Mouse (Mus musculus) forebrain, postnatal 0 days (tissue): ENCODE data around the gene Gcnt1. TPM values are rescaled to one million over a fixed set of nuclear protein-coding genes. Genes with fewer than 3 reads are reported as not detected.

Experiments
- ATAC-seq: fragments of 200-750 bp; cut with Nextera tagmentation; 2 replicates; pipeline ENCODE4 v1.8.0; 2017; ENCODE audit warnings: mild to moderate bottlenecking, moderate library complexity
- DNase-seq: peaks from one replicate; pipeline ENCODE4 v3.0.0-alpha.2; 2015
- H3K27ac ChIP-seq: fragments of 300-500 bp; sonication (generic); 2 replicates; pipeline ENCODE4 v1.5.1; 2014; ENCODE audit warnings: low read depth, mild to moderate bottlenecking, antibody characterized with exemption, low read length, moderate library complexity, mixed read lengths
- H3K27me3 ChIP-seq: fragments of 300-500 bp; sonication (generic); 2 replicates; pipeline ENCODE4 v1.6.1; 2014; ENCODE audit warnings: mild to moderate bottlenecking, low read length, mixed read lengths; ENCODE audit not compliant: insufficient read depth
- H3K36me3 ChIP-seq: fragments of 300-500 bp; sonication (generic); 2 replicates; pipeline ENCODE4 v1.6.1; 2014; ENCODE audit warnings: mild to moderate bottlenecking, moderate library complexity; ENCODE audit not compliant: insufficient read depth
- H3K4me1 ChIP-seq: fragments of 300-500 bp; sonication (generic); 2 replicates; pipeline ENCODE4 v1.6.1; 2014; ENCODE audit warnings: antibody characterized with exemption; ENCODE audit not compliant: insufficient read depth
- H3K4me2 ChIP-seq: fragments of 300-500 bp; sonication (generic); 2 replicates; pipeline ENCODE4 v1.6.1; 2014; ENCODE audit warnings: low read depth, mild to moderate bottlenecking, moderate library complexity
- H3K4me3 ChIP-seq: fragments of 300-500 bp; sonication (generic); 2 replicates; pipeline ENCODE4 v1.5.1; 2014; ENCODE audit warnings: low read depth, low read length, mixed read lengths
- H3K9ac ChIP-seq: fragments of 300-500 bp; sonication (generic); 2 replicates; pipeline ENCODE4 v1.6.1; 2014; ENCODE audit warnings: mild to moderate bottlenecking
- H3K9me3 ChIP-seq: fragments of 300-500 bp; sonication (generic); 2 replicates; pipeline ENCODE4 v1.6.1; 2016; ENCODE audit warnings: low read length
- CTCF ChIP-seq: sonication (generic); IDR thresholded peaks from 2 replicates; pipeline ENCODE4 v1.5.1; 2016; ENCODE audit warnings: antibody characterized with exemption, control low read depth, low read depth
- WGBS: fragments of 180-500 bp; shearing (Covaris S2); extraction: QIAGEN DNeasy Blood & Tissue Kit; methylation state at CpG from one replicate; pipeline ENCODE4 v1.1.7; 2014; 5-methylcytosine and 5-hydroxymethylcytosine counted together
- polyA plus RNA-seq: library from polyadenylated mRNA; unstranded; fragments of >200 nt; fragmentation: Nextera tagmentation; extraction: Ambion mirVana; gene quantifications from 2 replicates; pipeline ENCODE4 v1.2.1, GENCODE M21; 2015
- total RNA-seq: library from RNA; depleted of rRNA; stranded (reverse); fragments of >200 nt; gene quantifications from 2 replicates; pipeline ENCODE4 v1.2.3, GENCODE M21; 2014; rRNA removed

The Gcnt1 gene
- total and polyA plus RNA-seq, 2 experiments from 2014 or later = 0.84 to 2.7 TPM

DNA sequence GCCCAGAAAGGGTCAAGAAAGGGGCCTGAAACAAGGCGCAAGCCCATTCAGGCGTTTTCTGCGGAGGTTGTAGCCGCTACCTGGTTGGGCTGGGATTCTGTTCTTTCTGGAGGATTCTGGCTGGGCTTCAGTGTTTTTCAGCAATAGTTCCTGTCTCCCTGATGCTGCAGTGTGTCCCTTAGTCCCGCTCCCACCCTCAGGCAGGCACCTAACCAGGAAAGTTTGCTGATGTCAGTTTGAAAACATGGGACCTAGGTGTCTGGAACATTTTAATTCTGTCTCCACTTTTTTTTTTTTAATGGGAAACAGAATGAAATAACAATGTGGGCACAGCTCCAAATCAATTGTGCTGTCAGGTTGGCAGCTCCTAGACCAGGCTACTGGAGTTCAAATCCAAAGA lies 78.5 kb downstream of the Gcnt1 start:
- no peak for TF ChIP-seq CTCF

DNA sequence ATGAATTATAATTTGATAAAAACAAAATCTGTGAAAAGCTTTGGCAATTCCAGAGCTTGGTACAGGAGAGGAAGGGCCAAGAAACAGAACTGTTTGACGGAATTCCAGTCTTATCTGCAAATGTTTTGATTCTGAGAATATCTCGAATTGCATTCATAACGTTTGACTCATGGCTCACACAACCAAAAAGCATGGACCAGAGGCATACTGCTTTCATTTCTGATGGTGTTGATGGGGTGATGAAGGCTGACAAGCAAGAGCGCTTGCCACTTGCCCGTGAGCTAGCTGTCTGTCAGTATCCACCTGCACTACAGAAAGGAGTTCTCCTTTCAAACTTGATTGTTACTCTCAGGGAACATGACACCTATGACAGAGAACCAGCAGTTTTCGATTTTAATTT lies 83.1 kb downstream of the Gcnt1 start:
- no peak overlapping the region for H3K9ac ChIP-seq
- no peak for TF ChIP-seq CTCF
- H3K9me3 ChIP-seq = no peaks in the 10 kb centered on the region
- no peaks in the 10 kb centered on the region for H3K27me3 ChIP-seq
- H3K4me2 ChIP-seq = no peak overlapping the region
- no peak for ATAC-seq
- 72% methylated on average over 6 of the region's 6 CpGs for WGBS
- H3K27ac ChIP-seq = no peak overlapping the region
- H3K36me3 ChIP-seq = no peaks in the 10 kb centered on the region
- H3K4me1 ChIP-seq = no peaks in the 10 kb centered on the region
- no peak for DNase-seq
- H3K4me3 ChIP-seq = no peak overlapping the region

More for the DNA sequence above, 78.5 kb downstream of the Gcnt1 start:
- H3K4me2 ChIP-seq = no peak overlapping the region
- DNase-seq (no peak), ATAC-seq (no peak)
- no peaks in the 10 kb centered on the region for H3K9me3 ChIP-seq
- no peak overlapping the region for H3K4me3 ChIP-seq
- H3K9ac ChIP-seq = no peak overlapping the region
- no peaks in the 10 kb centered on the region for H3K27me3 ChIP-seq
- H3K36me3 ChIP-seq = no peaks in the 10 kb centered on the region
- WGBS = 88% methylated on average over 5 of the region's 5 CpGs
- no peak overlapping the region for H3K27ac ChIP-seq
- no peaks in the 10 kb centered on the region for H3K4me1 ChIP-seq

DNA sequence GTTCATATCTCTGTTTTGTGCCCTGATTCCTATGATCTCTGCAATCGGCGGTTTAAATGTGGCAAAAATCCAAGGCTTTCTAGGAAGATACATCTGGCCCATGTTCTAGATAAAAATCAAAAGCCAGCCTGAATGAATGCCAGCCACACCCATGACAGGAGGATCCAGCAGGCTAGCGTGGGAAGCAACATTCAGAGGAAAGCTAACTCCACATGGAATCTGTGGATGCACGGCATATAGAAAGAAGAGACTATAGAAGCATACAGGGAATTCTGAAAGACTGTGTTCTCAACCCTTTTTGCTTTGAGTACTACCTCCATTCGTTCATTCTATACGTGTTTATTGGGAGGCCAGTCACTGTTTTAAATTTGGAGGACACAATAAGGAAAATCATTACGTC lies 86.6 kb downstream of the Gcnt1 start:
- no peaks in the 10 kb centered on the region for H3K4me1 ChIP-seq
- H3K4me2 ChIP-seq = no peak overlapping the region
- H3K9ac ChIP-seq = no peak overlapping the region
- no peaks in the 10 kb centered on the region for H3K9me3 ChIP-seq
- H3K4me3 ChIP-seq = no peak overlapping the region
- H3K27me3 ChIP-seq = no peaks in the 10 kb centered on the region
- no peak for TF ChIP-seq CTCF
- H3K36me3 ChIP-seq = no peaks in the 10 kb centered on the region
- DNase-seq (no peak), ATAC-seq (no peak)
- H3K27ac ChIP-seq = no peak overlapping the region
- WGBS = 73% methylated on average over 7 of the region's 7 CpGs

DNA sequence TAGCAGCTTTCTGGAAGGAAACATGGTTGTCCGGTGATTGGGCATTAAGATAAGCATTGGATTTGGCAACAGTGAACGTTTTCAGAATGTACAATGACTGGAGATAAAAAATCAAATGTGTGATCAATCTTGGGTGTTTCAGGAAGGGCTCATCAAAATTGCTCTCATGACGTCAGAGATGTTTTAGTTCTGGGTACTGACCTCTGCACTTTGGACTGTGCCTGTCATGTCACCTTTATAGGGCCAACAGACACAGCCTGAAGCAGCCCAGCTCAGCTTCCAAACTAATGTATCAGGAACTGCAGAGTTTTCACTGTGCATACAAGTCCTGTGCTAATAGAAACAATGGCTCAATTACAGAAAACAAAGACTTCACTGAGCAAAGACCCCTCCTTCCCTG lies 89.3 kb downstream of the Gcnt1 start:
- Histone ChIP-seq H3K36me3 (no peaks in the 10 kb centered on the region), H3K27ac (no peak overlapping the region), H3K9me3 (no peaks in the 10 kb centered on the region), H3K27me3 (no peaks in the 10 kb centered on the region), H3K4me3 (no peak overlapping the region), H3K4me2 (no peak overlapping the region), H3K4me1 (no peaks in the 10 kb centered on the region), H3K9ac (no peak overlapping the region)
- TF ChIP-seq CTCF = no peak
- ATAC-seq (no peak), DNase-seq (no peak)
- WGBS = 82% methylated on average over 3 of the region's 3 CpGs

DNA sequence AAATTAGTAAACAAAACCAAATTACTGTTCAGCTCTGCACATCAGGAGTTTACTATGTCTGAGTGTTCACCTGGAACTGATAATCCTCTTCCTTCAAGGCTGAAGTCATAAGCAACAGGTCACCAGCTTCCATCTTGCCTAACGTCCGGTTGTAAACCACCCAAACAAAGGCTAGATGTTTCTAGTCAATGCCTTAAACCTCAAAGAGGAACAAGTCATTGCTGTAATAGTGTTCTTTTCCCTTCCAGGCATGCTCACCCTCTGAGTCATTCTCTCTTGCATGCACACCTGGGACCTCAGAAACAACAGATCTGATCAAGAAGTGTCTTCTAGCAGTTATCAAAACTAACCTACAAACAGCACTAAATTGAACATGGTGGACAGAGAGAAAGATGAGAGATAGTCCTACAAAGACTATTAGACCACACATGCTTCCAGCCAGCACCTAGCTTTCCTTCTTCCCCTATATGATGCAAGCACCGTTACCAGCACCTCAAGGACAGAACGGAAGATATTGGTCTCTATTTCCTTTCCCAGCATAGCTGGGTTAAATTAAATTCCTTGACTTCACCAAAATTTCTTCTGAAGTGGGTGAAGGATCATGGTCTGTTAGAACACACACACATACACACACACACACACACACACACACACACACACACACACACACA lies 94.1 kb downstream of the Gcnt1 start:
- Histone ChIP-seq H3K4me2 (no peak overlapping the region), H3K36me3 (no peaks in the 10 kb centered on the region), H3K9me3 (no peaks in the 10 kb centered on the region), H3K27me3 (no peaks in the 10 kb centered on the region), H3K4me3 (no peak overlapping the region), H3K27ac (no peak overlapping the region), H3K4me1 (no peaks in the 10 kb centered on the region), H3K9ac (no peak overlapping the region)
- 96% methylated on average over 4 of the region's 4 CpGs for WGBS
- no peak for DNase-seq
- TF ChIP-seq CTCF = no peak
- no peak for ATAC-seq

Other genes with a start within 250 kb of the Gcnt1 start
- gene Rfk, start 21.2 kb upstream of the Gcnt1 start, total RNA-seq = 41.7 and 51.8 TPM in 2 replicates
- 56.2 and 83.1 TPM in 2 replicates for gene Rfk, start 21.2 kb upstream of the Gcnt1 start, polyA plus RNA-seq